Mouse (Mus musculus) olfactory bulb, adult 2 months (tissue): ENCODE data around the gene Ckap2l.

Experiments used
- CTCF ChIP-seq: fragments of 200-500 bp; IDR thresholded peaks from 2 replicates; pipeline ENCODE4 v1.5.1; 2012; ENCODE audit warnings: low read depth, mild to moderate bottlenecking, low read length, moderate library complexity; ENCODE audit not compliant: insufficient read depth
- POLR2A ChIP-seq: fragments of 200-500 bp; IDR thresholded peaks from 2 replicates; pipeline ENCODE4 v1.6.1; 2012; ENCODE audit warnings: mild to moderate bottlenecking, low read depth, low read length, moderate library complexity; ENCODE audit not compliant: insufficient read depth

- TF ChIP-seq POLR2A, result no peak
- TF ChIP-seq CTCF, result no peak
Observed at GRCm38 (mm10) chr2:129225251-129225819, 71.7 kb downstream of the Ckap2l start.
